Mouse (Mus musculus) stomach, embryonic 14.5 days (tissue): ENCODE results near the gene Pou1f1. TPM values are rescaled to one million over a fixed set of nuclear protein-coding genes. Genes with fewer than 3 reads are reported as not detected.

Experiments
- ATAC-seq: fragments of 200-750 bp; cut with Nextera tagmentation; 2 replicates; pipeline ENCODE4 v1.8.0; 2017; ENCODE audit warnings: low read depth, moderate TSS enrichment; ENCODE audit not compliant: insufficient number of reproducible peaks, insufficient read depth, low FRiP score
- H3K27ac ChIP-seq: fragments of 300-500 bp; sonication (generic); 2 replicates; pipeline ENCODE4 v1.5.1; 2014; ENCODE audit warnings: mild to moderate bottlenecking, low read length, moderate library complexity, mixed read lengths
- H3K27me3 ChIP-seq: fragments of 300-500 bp; sonication (generic); 2 replicates; pipeline ENCODE4 v1.6.1; 2014; ENCODE audit warnings: low read length, control low read depth, mixed read lengths; ENCODE audit not compliant: control insufficient read depth, insufficient read depth
- H3K36me3 ChIP-seq: fragments of 300-500 bp; sonication (generic); 2 replicates; pipeline ENCODE4 v1.6.1; 2014; ENCODE audit warnings: mild to moderate bottlenecking, control low read depth, low read length, moderate library complexity, mixed read lengths; ENCODE audit not compliant: control insufficient read depth, insufficient read depth
- H3K4me1 ChIP-seq: fragments of 300-500 bp; sonication (generic); 2 replicates; pipeline ENCODE4 v1.6.1; 2014; ENCODE audit warnings: low read length, control low read depth, mixed read lengths; ENCODE audit not compliant: control insufficient read depth, insufficient read depth
- H3K4me2 ChIP-seq: fragments of 300-500 bp; sonication (generic); replicated peaks from 2 replicates; pipeline ENCODE4 v1.6.1; 2014; ENCODE audit warnings: low read depth, low read length, control low read depth
- H3K4me3 ChIP-seq: fragments of 300-500 bp; sonication (generic); 2 replicates; pipeline ENCODE4 v1.5.1; 2014; ENCODE audit warnings: low read depth, low read length, control low read depth
- H3K9ac ChIP-seq: fragments of 300-500 bp; sonication (generic); replicated peaks from 2 replicates; pipeline ENCODE4 v1.6.1; 2014; ENCODE audit warnings: low read depth, mild to moderate bottlenecking, control low read depth, low read length, moderate library complexity, mixed read lengths
- H3K9me3 ChIP-seq: fragments of 300-500 bp; sonication (generic); 2 replicates; pipeline ENCODE4 v1.6.1; 2016; ENCODE audit warnings: low read depth, low read length, control low read depth; ENCODE audit not compliant: control insufficient read depth
- whole genome bisulfite sequencing: fragments of 180-500 bp; shearing (Covaris S2); extraction: QIAGEN DNeasy Blood & Tissue Kit; methylation state at CpG from one replicate; pipeline ENCODE4 v1.1.7; 2014; 5-methylcytosine and 5-hydroxymethylcytosine counted together
- polyA plus RNA-seq: library from polyadenylated mRNA; unstranded; fragments of >200 nt; fragmentation: Nextera tagmentation; extraction: Ambion mirVana; gene quantifications from 2 replicates; pipeline ENCODE4 v1.2.1, GENCODE M21; 2014

Gene Pou1f1
- polyA plus RNA-seq, 1 experiment from 2014 or later: not detected

DNA sequence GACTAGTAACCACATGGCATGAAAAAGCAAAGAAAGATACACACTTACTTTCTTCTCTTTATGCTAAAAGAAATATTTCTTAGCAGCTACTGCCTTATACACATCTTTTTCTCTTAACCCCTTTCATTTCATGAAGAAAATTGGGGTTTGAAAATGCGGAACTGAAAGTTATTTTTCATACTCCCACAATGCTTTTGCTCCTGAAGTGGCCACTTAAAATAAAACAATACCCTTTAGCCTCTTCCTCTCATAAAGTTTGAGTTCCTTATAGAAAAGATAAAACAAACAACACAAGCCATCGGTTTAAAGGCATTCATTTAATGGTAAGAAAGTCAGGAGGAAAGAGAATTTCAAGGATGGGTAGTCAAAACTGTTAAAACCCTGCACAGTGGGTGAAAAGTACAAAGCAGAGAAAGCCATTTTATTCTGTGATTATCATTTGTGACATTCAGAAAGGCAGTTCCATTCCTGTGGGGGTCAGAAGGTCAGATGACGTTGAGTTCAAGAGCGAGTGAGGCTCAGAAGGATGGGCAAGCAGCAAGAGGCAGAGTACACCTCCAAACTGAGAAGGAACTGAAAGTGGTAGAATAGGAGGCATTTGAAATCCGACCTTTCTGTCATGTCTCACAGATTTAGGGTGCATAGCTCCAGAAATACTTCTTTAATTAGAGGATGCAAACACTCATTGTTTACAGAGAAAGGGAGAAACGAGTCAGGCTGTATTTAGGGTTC lies 57.2 kb downstream of the Pou1f1 start:
- H3K9me3 ChIP-seq: no peaks in the 10 kb centered on the region
- no peak for ATAC-seq
- no peaks in the 10 kb centered on the region for H3K27me3 ChIP-seq
- no peak overlapping the region for H3K27ac ChIP-seq
- H3K4me2 ChIP-seq: no peak overlapping the region
- H3K9ac ChIP-seq: no peak overlapping the region
- WGBS: 60% methylated on average over 6 of the region's 6 CpGs
- no peaks in the 10 kb centered on the region for H3K36me3 ChIP-seq
- no peaks in the 10 kb centered on the region for H3K4me1 ChIP-seq
- no peak overlapping the region for H3K4me3 ChIP-seq

Other genes with a start within 250 kb of the Pou1f1 start
- 105 and 106 TPM in 2 replicates for gene Chmp2b, start 42.2 kb downstream of the Pou1f1 start, polyA plus RNA-seq